Mouse (Mus musculus) embryonic facial prominence, embryonic 12.5 days (tissue): ENCODE data around the gene Olfr322. TPM values are rescaled to one million over a fixed set of nuclear protein-coding genes. Genes with fewer than 3 reads are reported as not detected.

ENCODE experiments used
- ATAC-seq: fragments of 200-750 bp; cut with Nextera tagmentation; 2 replicates; pipeline ENCODE4 v1.8.0; 2017; ENCODE audit not compliant: insufficient number of reproducible peaks, insufficient read depth, low FRiP score, low TSS enrichment
- H3K27ac ChIP-seq: fragments of 300-500 bp; sonication (generic); 2 replicates; pipeline ENCODE4 v1.5.1; 2016; ENCODE audit warnings: mild to moderate bottlenecking
- H3K27me3 ChIP-seq: fragments of 300-500 bp; sonication (generic); 2 replicates; pipeline ENCODE4 v1.6.1; 2016; ENCODE audit warnings: mild to moderate bottlenecking, moderate library complexity
- H3K36me3 ChIP-seq: fragments of 300-500 bp; sonication (generic); 2 replicates; pipeline ENCODE4 v1.6.1; 2016; ENCODE audit warnings: mild to moderate bottlenecking
- H3K4me1 ChIP-seq: fragments of 300-500 bp; sonication (generic); 2 replicates; pipeline ENCODE4 v1.6.1; 2016
- H3K4me2 ChIP-seq: fragments of 300-500 bp; sonication (generic); replicated peaks from 2 replicates; pipeline ENCODE4 v1.6.1; 2016; ENCODE audit warnings: mild to moderate bottlenecking, moderate library complexity
- H3K4me3 ChIP-seq: fragments of 300-500 bp; sonication (generic); 2 replicates; pipeline ENCODE4 v1.5.1; 2016; ENCODE audit warnings: mild to moderate bottlenecking
- H3K9ac ChIP-seq: fragments of 300-500 bp; sonication (generic); 2 replicates; pipeline ENCODE4 v1.6.1; 2016; ENCODE audit warnings: mild to moderate bottlenecking, moderate library complexity
- H3K9me3 ChIP-seq: fragments of 300-500 bp; sonication (generic); 2 replicates; pipeline ENCODE4 v1.6.1; 2016; ENCODE audit warnings: mild to moderate bottlenecking, moderate library complexity
- WGBS: fragments of 180-500 bp; shearing (Covaris S2); methylation state at CpG from one replicate; pipeline ENCODE4 v1.1.7; 2016; 5-methylcytosine and 5-hydroxymethylcytosine counted together
- polyA plus RNA-seq: library from polyadenylated mRNA; unstranded; fragments of >200 nt; fragmentation: Nextera tagmentation; extraction: Ambion mirVana; gene quantifications from 2 replicates; pipeline ENCODE4 v1.2.1, GENCODE M21; 2016

Olfr322 gene
- polyA plus RNA-seq = not detected in 2 replicates

GRCm38 (mm10) chr11:58658596-58658995 is at the start of gene Olfr322:
Gene Olfr322, plus strand, starts transcription at chr11:58658782.
- H3K9me3 ChIP-seq = no peaks in the 10 kb centered on the region
- ATAC-seq = no peak
- WGBS = 87% methylated on average over 4 of the region's 4 CpGs
- H3K36me3 ChIP-seq = no peaks in the 10 kb centered on the region
- no peak within 1 kb of the TSS for H3K4me2 ChIP-seq
- H3K4me1 ChIP-seq = no peaks in the 10 kb centered on the region
- no peaks in the 10 kb centered on the region for H3K27me3 ChIP-seq
- no peak within 1 kb of the TSS for H3K27ac ChIP-seq
- no peak within 1 kb of the TSS for H3K9ac ChIP-seq
- H3K4me3 ChIP-seq = no peak within 1 kb of the TSS

- H3K27me3 ChIP-seq = no peaks in the 10 kb centered on the region
- ATAC-seq = no peak
Observed at GRCm38 (mm10) chr11:58613359-58613758, 45.2 kb upstream of the Olfr322 start.

GRCm38 (mm10) chr11:58614526-58614925 is 44.1 kb upstream of the Olfr322 start:
- Histone ChIP-seq H3K27me3 (no peaks in the 10 kb centered on the region), H3K9me3 (no peaks in the 10 kb centered on the region), H3K4me2 (no peak overlapping the region), H3K27ac (no peak overlapping the region), H3K9ac (no peak overlapping the region), H3K4me3 (no peak overlapping the region), H3K4me1 (no peaks in the 10 kb centered on the region), H3K36me3 (no peaks in the 10 kb centered on the region)
- ATAC-seq = no peak

More at GRCm38 (mm10) chr11:58613359-58613758, 45.2 kb upstream of the Olfr322 start:
- Histone ChIP-seq H3K9me3 (no peaks in the 10 kb centered on the region), H3K9ac (no peak overlapping the region), H3K27ac (no peak overlapping the region), H3K4me3 (no peak overlapping the region), H3K4me2 (no peak overlapping the region), H3K36me3 (no peaks in the 10 kb centered on the region), H3K4me1 (no peaks in the 10 kb centered on the region)
- 81% methylated on average over 3 of the region's 3 CpGs for WGBS

- H3K27ac ChIP-seq = no peak within 1 kb of the TSS
- no peaks in the 10 kb centered on the region for H3K36me3 ChIP-seq
- H3K9ac ChIP-seq = no peak within 1 kb of the TSS
- H3K27me3 ChIP-seq = no peaks in the 10 kb centered on the region
- H3K4me1 ChIP-seq = no peaks in the 10 kb centered on the region
- 89% methylated on average over 4 of the region's 4 CpGs for WGBS
- H3K4me2 ChIP-seq = no peak within 1 kb of the TSS
- H3K4me3 ChIP-seq = no peak within 1 kb of the TSS
- ATAC-seq = no peak
- H3K9me3 ChIP-seq = no peaks in the 10 kb centered on the region
Observed at GRCm38 (mm10) chr11:58615975-58616374, 42.6 kb upstream of the Olfr322 start, which contains the start of gene 2210407C18Rik. Gene 2210407C18Rik, minus strand, starts transcription at chr11:58616075.

- no peak for ATAC-seq
- no peak overlapping the region for H3K9ac ChIP-seq
- no peaks in the 10 kb centered on the region for H3K36me3 ChIP-seq
- H3K9me3 ChIP-seq = no peaks in the 10 kb centered on the region
- no peak overlapping the region for H3K27ac ChIP-seq
- no peaks in the 10 kb centered on the region for H3K4me1 ChIP-seq
- no peak overlapping the region for H3K4me2 ChIP-seq
- WGBS = 73% methylated on average over 3 of the region's 3 CpGs
- no peaks in the 10 kb centered on the region for H3K27me3 ChIP-seq
- H3K4me3 ChIP-seq = no peak overlapping the region
Observed at GRCm38 (mm10) chr11:58618369-58618768, 40.2 kb upstream of the Olfr322 start.

GRCm38 (mm10) chr11:58618793-58619192 is 39.8 kb upstream of the Olfr322 start:
- no peaks in the 10 kb centered on the region for H3K27me3 ChIP-seq
- H3K4me2 ChIP-seq = no peak overlapping the region
- no peaks in the 10 kb centered on the region for H3K36me3 ChIP-seq
- H3K9me3 ChIP-seq = no peaks in the 10 kb centered on the region
- no peak overlapping the region for H3K4me3 ChIP-seq
- H3K9ac ChIP-seq = no peak overlapping the region
- ATAC-seq = no peak
- H3K4me1 ChIP-seq = no peaks in the 10 kb centered on the region
- H3K27ac ChIP-seq = no peak overlapping the region
- WGBS = 78% methylated on average over 6 of the region's 6 CpGs

- Histone ChIP-seq H3K4me2 (no peak overlapping the region), H3K36me3 (no peaks in the 10 kb centered on the region), H3K27me3 (no peaks in the 10 kb centered on the region), H3K4me3 (no peak overlapping the region), H3K4me1 (no peaks in the 10 kb centered on the region), H3K27ac (no peak overlapping the region), H3K9me3 (no peaks in the 10 kb centered on the region), H3K9ac (no peak overlapping the region)
- ATAC-seq = no peak
- 63% methylated on average over 4 of the region's 4 CpGs for WGBS
Observed at GRCm38 (mm10) chr11:58626146-58626545, 32.4 kb upstream of the Olfr322 start.

- no peak within 1 kb of the TSS for H3K9ac ChIP-seq
- H3K4me3 ChIP-seq = no peak within 1 kb of the TSS
- no peaks in the 10 kb centered on the region for H3K4me1 ChIP-seq
- H3K27ac ChIP-seq = no peak within 1 kb of the TSS
- H3K9me3 ChIP-seq = no peaks in the 10 kb centered on the region
- WGBS = 76% methylated on average over 5 of the region's 5 CpGs
- no peaks in the 10 kb centered on the region for H3K27me3 ChIP-seq
- no peak for ATAC-seq
- H3K36me3 ChIP-seq = no peaks in the 10 kb centered on the region
- no peak within 1 kb of the TSS for H3K4me2 ChIP-seq
Observed at GRCm38 (mm10) chr11:58630401-58630800, 28.2 kb upstream of the Olfr322 start, which contains the start of gene Olfr323. Gene Olfr323, minus strand, starts transcription at chr11:58630501.

GRCm38 (mm10) chr11:58634878-58635277 is 23.7 kb upstream of the Olfr322 start:
- no peak overlapping the region for H3K4me3 ChIP-seq
- no peak overlapping the region for H3K27ac ChIP-seq
- no peaks in the 10 kb centered on the region for H3K9me3 ChIP-seq
- H3K36me3 ChIP-seq = no peaks in the 10 kb centered on the region
- ATAC-seq = no peak
- H3K27me3 ChIP-seq = peaks cover 2% of the 10 kb centered on the region; the same call in 1 of the 2 replicates
- H3K9ac ChIP-seq = no peak overlapping the region
- H3K4me2 ChIP-seq = no peak overlapping the region
- no peaks in the 10 kb centered on the region for H3K4me1 ChIP-seq
- WGBS = 62% methylated on average over 4 of the region's 4 CpGs

- ATAC-seq = no peak
- no peak overlapping the region for H3K9ac ChIP-seq
- WGBS = 25% methylated on average over 4 of the region's 4 CpGs
Observed at GRCm38 (mm10) chr11:58636376-58636977, 22.1 kb upstream of the Olfr322 start.

GRCm38 (mm10) chr11:58638176-58638701 is 20.3 kb upstream of the Olfr322 start:
- H3K27ac ChIP-seq = no peak overlapping the region
- no peak overlapping the region for H3K4me3 ChIP-seq
- 48% methylated on average over 7 of the region's 7 CpGs for WGBS
- peaks cover 9% of the 10 kb centered on the region for H3K4me1 ChIP-seq
- no peak overlapping the region for H3K9ac ChIP-seq
- peaks cover 23% of the 10 kb centered on the region for H3K27me3 ChIP-seq
- H3K4me2 ChIP-seq = no peak overlapping the region
- no peaks in the 10 kb centered on the region for H3K9me3 ChIP-seq
- no peak for ATAC-seq
- no peaks in the 10 kb centered on the region for H3K36me3 ChIP-seq

More at GRCm38 (mm10) chr11:58636376-58636977, 22.1 kb upstream of the Olfr322 start:
- Histone ChIP-seq H3K9me3 (no peaks in the 10 kb centered on the region), H3K4me1 (peaks cover 9% of the 10 kb centered on the region), H3K27me3 (peaks cover 16% of the 10 kb centered on the region), H3K27ac (no peak overlapping the region), H3K36me3 (no peaks in the 10 kb centered on the region), H3K4me2 (no peak overlapping the region), H3K4me3 (no peak overlapping the region)

- H3K36me3 ChIP-seq = no peaks in the 10 kb centered on the region
- H3K27me3 ChIP-seq = peaks cover 23% of the 10 kb centered on the region
- WGBS = 2% methylated on average over 34 of the region's 34 CpGs
- H3K4me3 ChIP-seq = peak within 1 kb of the TSS; percentile 33
- H3K9me3 ChIP-seq = no peaks in the 10 kb centered on the region
- H3K27ac ChIP-seq = peak within 1 kb of the TSS; percentile 42; the same call in 1 of the 2 replicates
- peak within 1 kb of the TSS; percentile 28; the same call in 1 of the 2 replicates for H3K9ac ChIP-seq
- H3K4me2 ChIP-seq = peak within 1 kb of the TSS; percentile 73
- ATAC-seq = peak; percentile 35; the same call in 1 of the 2 replicates
- peaks cover 9% of the 10 kb centered on the region for H3K4me1 ChIP-seq
Observed at GRCm38 (mm10) chr11:58640272-58640867, 18.2 kb upstream of the Olfr322 start, which contains the start of gene Trim58. Gene Trim58, plus strand, starts transcription at chr11:58640465.
